Mouse (Mus musculus): Measurements from ENCODE around the gene Dnajc22. TPM values are rescaled to one million over a fixed set of nuclear protein-coding genes. Genes with fewer than 3 reads are reported as not detected.
"Not testable (repeated sequence)": the region's sequence is repeated elsewhere in the genome, so short reads cannot be mapped to it uniquely, and the experiment has no call there.

The Dnajc22 gene
- not detected for total RNA-seq (2018; cell fraction: chromatin; rRNA removed)
- not detected for total RNA-seq (2018; cell fraction: cytosol; rRNA removed)
- not detected for total RNA-seq (2018; cell fraction: nucleus; rRNA removed)
- not detected in 3 replicates for polyA plus RNA-seq (2018)

- H3K4me3 ChIP-seq (ENCODE audit: inconsistent target): peak within 1 kb of the TSS; percentile 18; the same call in 1 of the 2 replicates
- H3K27ac ChIP-seq: no peak within 1 kb of the TSS
Measured at GRCm38 (mm10) chr15:99092870-99093269, at the start of gene Dnajc22. Gene Dnajc22 (plus strand): TSS chr15:99093170.

GRCm38 (mm10) chr15:99044854-99045253 lies 48.1 kb upstream of the Dnajc22 start:
- Histone ChIP-seq H3K79me2 (ENCODE audit: inconsistent target) (no peaks in the 10 kb centered on the region), H3K4me3 (ENCODE audit: inconsistent target) (no peak overlapping the region), H3K36me3 (ENCODE audit: inconsistent target) (no peaks in the 10 kb centered on the region), H3K27ac (no peak overlapping the region)
- WGBS (ENCODE audit: missing documents): 65% methylated on average over 3 of the region's 3 CpGs

More at GRCm38 (mm10) chr15:99092870-99093269, at the start of gene Dnajc22:
- WGBS (ENCODE audit: missing documents): 84% methylated on average over 8 of the region's 8 CpGs
- H3K79me2 ChIP-seq (ENCODE audit: inconsistent target): no peaks in the 10 kb centered on the region
- H3K36me3 ChIP-seq (ENCODE audit: inconsistent target): no peaks in the 10 kb centered on the region

DNA sequence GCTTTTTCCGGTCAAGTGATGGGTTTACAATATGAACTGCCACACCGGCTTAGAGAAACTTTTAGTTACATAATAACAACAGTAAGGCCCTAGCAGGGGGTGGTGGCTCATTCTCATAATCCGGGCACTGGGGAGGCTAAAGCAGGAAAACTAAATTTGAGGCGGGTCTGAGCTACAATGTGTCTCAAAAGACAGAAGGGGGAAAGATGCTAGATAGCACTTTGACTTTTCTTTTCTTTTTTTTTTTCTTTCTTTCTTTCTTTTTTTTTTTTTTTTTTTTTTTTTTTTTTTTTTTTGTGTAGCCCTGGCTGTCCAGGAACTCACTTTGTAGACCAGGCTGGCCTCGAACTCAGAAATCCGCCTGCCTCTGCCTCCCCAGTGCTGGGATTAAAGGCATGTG lies 47.2 kb upstream of the Dnajc22 start:
- not testable (repeated sequence) for H3K36me3 ChIP-seq (ENCODE audit: inconsistent target); H3K27ac ChIP-seq; H3K4me3 ChIP-seq (ENCODE audit: inconsistent target); H3K79me2 ChIP-seq (ENCODE audit: inconsistent target)
- 78% methylated on average over 4 of the region's 6 CpGs for WGBS (ENCODE audit: missing documents)

GRCm38 (mm10) chr15:99049473-99050253 lies 43.3 kb upstream of the Dnajc22 start:
- Histone ChIP-seq H3K79me2 (ENCODE audit: inconsistent target) (no peaks in the 10 kb centered on the region), H3K36me3 (ENCODE audit: inconsistent target) (no peaks in the 10 kb centered on the region), H3K27ac (no peak overlapping the region), H3K4me3 (ENCODE audit: inconsistent target) (no peak overlapping the region)
- 39% methylated on average over 13 of the region's 13 CpGs for WGBS (ENCODE audit: missing documents)

GRCm38 (mm10) chr15:99053373-99053772 lies 39.6 kb upstream of the Dnajc22 start:
- 90% methylated on average over 9 of the region's 9 CpGs for WGBS (ENCODE audit: missing documents)
- H3K79me2 ChIP-seq (ENCODE audit: inconsistent target): no peaks in the 10 kb centered on the region
- no peak overlapping the region for H3K4me3 ChIP-seq (ENCODE audit: inconsistent target)
- H3K27ac ChIP-seq: no peak overlapping the region
- no peaks in the 10 kb centered on the region for H3K36me3 ChIP-seq (ENCODE audit: inconsistent target)

DNA sequence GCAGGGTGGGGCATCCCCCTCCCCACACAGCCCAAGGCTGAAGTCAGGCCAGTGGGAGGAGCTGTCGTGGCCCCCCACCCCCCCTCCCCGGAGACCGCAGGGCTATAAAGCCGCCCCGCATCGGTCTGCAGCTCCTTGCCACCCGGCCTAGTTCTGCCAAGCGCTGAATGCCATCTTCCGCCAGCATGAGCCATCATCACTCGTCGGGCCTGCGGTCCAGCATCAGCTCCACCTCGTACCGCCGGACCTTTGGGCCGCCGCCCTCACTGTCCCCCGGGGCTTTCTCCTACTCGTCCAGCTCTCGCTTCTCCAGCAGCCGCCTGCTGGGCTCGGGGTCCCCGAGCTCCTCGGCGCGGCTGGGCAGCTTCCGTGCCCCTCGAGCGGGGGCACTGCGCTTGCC lies 37.9 kb upstream of the Dnajc22 start, which contains the start of gene Prph:
Prph (plus strand) TSS at position 135 of the 400 bp plus-strand sequence.
- Histone ChIP-seq H3K36me3 (ENCODE audit: inconsistent target) (no peaks in the 10 kb centered on the region), H3K79me2 (ENCODE audit: inconsistent target) (no peaks in the 10 kb centered on the region), H3K27ac (no peak within 1 kb of the TSS), H3K4me3 (ENCODE audit: inconsistent target) (no peak within 1 kb of the TSS)
- WGBS (ENCODE audit: missing documents): 9% methylated on average over 27 of the region's 30 CpGs

GRCm38 (mm10) chr15:99055511-99055961 lies 37.4 kb upstream of the Dnajc22 start:
- no peak overlapping the region for H3K27ac ChIP-seq
- 3% methylated on average over 37 of the region's 37 CpGs for whole genome bisulfite sequencing (ENCODE audit: missing documents)
- no peaks in the 10 kb centered on the region for H3K36me3 ChIP-seq (ENCODE audit: inconsistent target)
- no peak overlapping the region for H3K4me3 ChIP-seq (ENCODE audit: inconsistent target)
- no peaks in the 10 kb centered on the region for H3K79me2 ChIP-seq (ENCODE audit: inconsistent target)

- no peak overlapping the region for H3K4me3 ChIP-seq (ENCODE audit: inconsistent target)
- 24% methylated on average over 14 of the region's 14 CpGs for WGBS (ENCODE audit: missing documents)
Measured at GRCm38 (mm10) chr15:99056332-99056731, 36.6 kb upstream of the Dnajc22 start.

DNA sequence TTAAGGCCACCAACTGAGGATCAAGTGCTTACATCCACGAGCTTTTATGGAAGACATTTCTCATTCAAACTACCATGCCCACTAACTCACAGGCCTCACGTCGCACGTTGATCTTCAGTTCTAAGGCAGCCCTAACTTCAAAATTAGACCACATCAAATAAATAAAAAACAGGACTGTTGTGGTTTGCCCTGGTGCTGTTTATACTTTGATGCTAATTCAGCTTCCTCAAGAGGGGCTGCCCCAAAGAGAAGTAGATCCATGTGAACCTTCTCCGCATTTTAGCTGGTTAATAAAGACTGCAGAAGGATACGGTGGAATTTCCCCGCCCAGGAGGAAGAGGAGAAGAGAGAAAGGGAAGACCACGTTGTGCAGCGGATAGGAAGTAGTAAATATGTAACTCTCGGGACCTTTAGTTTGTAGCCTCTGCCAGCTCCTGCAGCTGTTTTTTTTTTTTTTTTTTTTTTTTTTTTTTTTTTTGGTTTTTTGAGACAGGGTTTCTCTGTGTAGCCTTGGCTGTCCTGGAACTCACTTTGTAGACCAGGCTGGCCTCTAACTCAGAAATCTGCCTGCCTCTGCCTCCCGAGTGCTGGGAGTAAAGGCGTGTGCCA lies 27.3 kb upstream of the Dnajc22 start:
- Histone ChIP-seq H3K79me2 (ENCODE audit: inconsistent target) (no peaks in the 10 kb centered on the region), H3K36me3 (ENCODE audit: inconsistent target) (no peaks in the 10 kb centered on the region), H3K27ac (no peak overlapping the region), H3K4me3 (ENCODE audit: inconsistent target) (no peak overlapping the region)
- WGBS (ENCODE audit: missing documents): 71% methylated on average over 11 of the region's 12 CpGs

More at GRCm38 (mm10) chr15:99056332-99056731, 36.6 kb upstream of the Dnajc22 start:
- no peak overlapping the region for H3K27ac ChIP-seq
- no peaks in the 10 kb centered on the region for H3K36me3 ChIP-seq (ENCODE audit: inconsistent target)
- H3K79me2 ChIP-seq (ENCODE audit: inconsistent target): no peaks in the 10 kb centered on the region

DNA sequence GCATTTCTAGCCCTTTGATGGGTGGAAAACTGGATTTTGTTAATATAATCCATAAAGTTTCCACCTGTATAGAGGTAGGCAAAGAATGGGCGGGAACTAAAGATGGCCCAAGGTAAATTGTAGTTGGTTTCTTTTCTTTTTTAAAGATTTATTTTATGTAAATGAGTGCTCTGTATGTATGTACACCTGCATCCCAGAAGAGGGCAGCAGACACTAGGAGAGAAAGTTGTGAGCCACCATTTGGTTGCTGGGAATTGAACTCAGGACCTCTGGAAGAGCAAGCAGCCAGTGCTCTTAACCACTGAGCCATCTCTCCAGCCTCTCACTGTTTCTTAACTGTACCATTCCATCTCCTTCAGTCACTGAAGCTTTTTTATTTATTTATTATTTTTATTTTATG lies 21.0 kb upstream of the Dnajc22 start:
- 100% methylated on average over 1 of the region's 1 CpGs for WGBS (ENCODE audit: missing documents)
- H3K4me3 ChIP-seq (ENCODE audit: inconsistent target): no peak overlapping the region
- H3K27ac ChIP-seq: no peak overlapping the region
- H3K36me3 ChIP-seq (ENCODE audit: inconsistent target): no peaks in the 10 kb centered on the region
- peaks cover 8% of the 10 kb centered on the region; the same call in 1 of the 2 replicates for H3K79me2 ChIP-seq (ENCODE audit: inconsistent target)

- WGBS (ENCODE audit: missing documents): 23% methylated on average over 9 of the region's 9 CpGs
- H3K27ac ChIP-seq: peak within 1 kb of the TSS; percentile 81
- peak within 1 kb of the TSS; percentile 68 for H3K4me3 ChIP-seq (ENCODE audit: inconsistent target)
- peaks cover 8% of the 10 kb centered on the region; the same call in 1 of the 2 replicates for H3K79me2 ChIP-seq (ENCODE audit: inconsistent target)
- no peaks in the 10 kb centered on the region for H3K36me3 ChIP-seq (ENCODE audit: inconsistent target)
Measured at GRCm38 (mm10) chr15:99074019-99074599, 18.9 kb upstream of the Dnajc22 start, which contains the start of gene Troap. Gene Troap (plus strand): TSS chr15:99074575.

DNA sequence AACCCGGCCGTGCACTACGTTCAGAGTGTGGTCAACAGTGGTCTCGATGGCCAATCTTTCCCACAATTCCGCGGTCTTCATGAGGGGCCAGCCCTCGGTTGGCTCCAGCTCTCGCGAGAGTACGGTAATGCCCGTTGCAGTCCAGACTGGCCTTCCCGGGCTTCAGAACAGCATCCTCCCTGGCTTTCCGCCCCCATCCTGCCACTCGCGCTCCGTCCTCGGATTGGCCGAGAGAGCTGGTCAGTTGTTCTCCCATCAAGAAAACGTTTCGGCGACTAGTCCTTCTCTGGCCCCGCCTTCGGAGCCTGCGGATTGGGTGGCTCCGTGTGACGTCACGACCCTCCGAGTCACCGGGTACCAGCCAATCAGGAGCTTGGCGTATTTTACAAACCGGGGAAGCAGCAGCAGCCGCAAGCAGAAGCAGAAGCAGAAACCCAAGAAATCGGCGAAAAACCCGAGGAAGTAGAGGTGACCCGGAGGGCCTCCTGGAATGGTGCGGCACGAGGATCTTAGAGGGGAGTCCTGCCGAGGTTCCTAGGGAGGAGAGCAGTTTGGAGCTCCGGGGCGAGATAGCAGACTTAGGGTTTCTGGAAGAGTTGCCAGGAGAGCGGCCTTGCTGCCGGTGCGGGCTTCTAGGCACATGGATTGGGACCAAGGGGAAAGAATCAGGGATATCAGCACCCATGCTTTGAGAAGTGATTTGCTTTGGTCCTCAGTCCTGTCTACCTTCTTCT lies 18.2 kb upstream of the Dnajc22 start:
- H3K36me3 ChIP-seq (ENCODE audit: inconsistent target): no peaks in the 10 kb centered on the region
- peaks cover 8% of the 10 kb centered on the region; the same call in 1 of the 2 replicates for H3K79me2 ChIP-seq (ENCODE audit: inconsistent target)
- H3K4me3 ChIP-seq (ENCODE audit: inconsistent target): peak overlapping the region; percentile 68
- H3K27ac ChIP-seq: peak overlapping the region; percentile 81
- WGBS (ENCODE audit: missing documents): 2% methylated on average over 44 of the region's 44 CpGs

GRCm38 (mm10) chr15:99076011-99076410 lies 17.0 kb upstream of the Dnajc22 start:
- not testable (repeated sequence) for H3K36me3 ChIP-seq (ENCODE audit: inconsistent target); H3K27ac ChIP-seq; H3K79me2 ChIP-seq (ENCODE audit: inconsistent target); H3K4me3 ChIP-seq (ENCODE audit: inconsistent target)
- WGBS (ENCODE audit: missing documents): no CpG with 5 or more reads among the region's 3 CpGs

Measured in macrophage (primary cell).